Mouse (Mus musculus) liver (tissue): Measurements from ENCODE around the gene Dnajc5.
A peak's percentile ranks its signal among the peaks of the same experiment; 100 is the strongest.

Experiments used
- DNase-seq: peaks from one replicate; pipeline ENCODE4 v3.0.0-alpha.2; 2020; ENCODE audit warnings: mixed read lengths

The Dnajc5 gene

GRCm38 (mm10) chr2:181590471-181590870, 70.2 kb downstream of the Dnajc5 start:
- no peak for DNase-seq

- DNase-seq: peak; percentile 45
Observed at GRCm38 (mm10) chr2:181591528-181592085, 71.3 kb downstream of the Dnajc5 start, which contains the start of gene Prpf6. TSS of gene Prpf6 (plus strand) at chr2:181591868.

- DNase-seq: peak; percentile 74
Observed at GRCm38 (mm10) chr2:181592231-181593041, 72.2 kb downstream of the Dnajc5 start, which contains the start of gene Zfp512b. TSS of gene Zfp512b (minus strand) at chr2:181592803.

DNA sequence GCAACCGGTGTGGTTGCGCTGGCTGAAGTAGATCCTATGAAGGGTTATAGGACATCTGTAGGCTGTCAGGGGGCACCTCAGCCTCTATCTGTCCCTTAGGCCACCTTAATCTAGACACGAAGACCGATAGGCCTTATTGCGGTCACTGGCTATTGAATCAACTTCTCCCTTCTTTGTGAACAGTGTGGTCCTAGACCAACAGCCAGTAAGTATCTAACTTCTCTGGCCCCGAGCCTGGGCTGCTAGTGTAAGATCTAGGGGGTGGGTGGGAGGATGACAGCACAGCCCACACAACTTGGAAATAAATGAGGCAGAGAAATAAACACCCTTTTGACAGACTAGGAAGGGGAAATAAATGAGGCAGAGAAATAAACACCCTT, 72.7 kb downstream of the Dnajc5 start:
- DNase-seq: no peak

GRCm38 (mm10) chr2:181593937-181594336, 73.7 kb downstream of the Dnajc5 start:
- no peak for DNase-seq

GRCm38 (mm10) chr2:181594946-181595696, 74.8 kb downstream of the Dnajc5 start:
- no peak for DNase-seq

DNA sequence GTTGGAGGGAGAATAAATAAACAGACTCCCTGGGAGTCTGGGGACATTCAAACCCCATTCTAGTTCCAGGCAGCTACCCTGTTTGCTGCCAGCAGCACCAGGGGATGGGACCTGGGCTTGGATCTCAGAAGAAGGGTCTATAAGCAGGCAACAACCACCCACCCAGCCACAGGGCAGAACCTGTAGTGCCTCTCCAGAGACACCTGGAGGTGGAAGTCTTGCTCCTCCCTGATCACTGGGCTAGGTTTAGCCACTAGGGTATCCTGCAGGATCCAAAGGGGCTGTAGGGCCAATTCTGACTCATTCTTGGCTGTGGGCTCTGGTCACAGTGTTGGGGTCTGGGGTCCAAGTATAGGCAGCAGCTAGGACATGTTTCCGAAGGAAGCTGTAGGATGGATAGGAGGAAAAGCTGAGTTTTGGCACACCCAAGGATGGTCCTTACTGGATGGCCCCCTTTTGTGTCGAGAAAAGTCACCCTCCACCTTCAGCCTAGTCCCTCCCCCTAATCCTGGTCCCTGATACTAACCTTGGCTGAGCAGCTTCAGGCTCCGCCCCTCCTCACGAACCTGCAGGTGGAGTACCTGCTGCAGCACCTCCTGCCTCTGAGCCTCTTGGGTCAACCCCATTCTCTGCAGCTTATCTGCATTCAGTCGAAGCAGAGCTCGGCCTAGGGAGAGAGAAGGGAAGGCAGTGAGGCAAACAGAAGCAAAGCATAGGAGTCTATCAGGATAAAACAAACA, 76.1 kb downstream of the Dnajc5 start:
- no peak for DNase-seq

DNA sequence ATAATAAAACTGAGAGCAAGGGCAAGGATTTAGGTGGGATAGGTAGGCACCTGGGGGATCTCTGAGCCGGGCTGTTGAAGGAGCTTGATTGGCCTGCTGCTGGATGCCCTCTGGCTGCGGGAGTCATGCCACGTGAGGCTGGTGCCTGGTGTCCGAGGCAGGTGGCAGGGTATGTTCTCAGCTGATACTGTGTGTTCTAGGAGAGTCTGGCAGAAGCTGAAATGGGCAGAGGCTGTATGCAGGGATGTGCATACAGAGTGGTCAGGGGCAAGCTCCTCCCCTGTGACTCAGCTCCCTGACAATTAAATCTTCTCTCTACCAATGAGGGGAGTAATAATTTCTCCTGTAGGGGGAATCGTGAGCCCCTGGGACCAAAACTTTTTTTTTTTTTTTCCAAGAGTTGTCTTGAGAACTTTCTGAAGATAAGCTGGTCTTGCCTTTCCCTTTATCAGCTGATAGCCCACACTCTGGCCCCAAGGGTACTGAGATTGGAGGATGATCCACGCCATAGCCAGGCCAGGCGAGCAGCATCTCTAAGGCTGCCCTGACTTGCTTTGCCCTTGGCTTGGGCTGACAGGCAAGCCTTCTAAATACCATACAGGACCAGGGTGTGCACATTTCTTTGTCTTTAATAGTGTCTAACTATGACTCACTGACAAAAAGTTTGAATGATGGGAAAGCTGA, 77.2 kb downstream of the Dnajc5 start:
- DNase-seq: no peak

DNA sequence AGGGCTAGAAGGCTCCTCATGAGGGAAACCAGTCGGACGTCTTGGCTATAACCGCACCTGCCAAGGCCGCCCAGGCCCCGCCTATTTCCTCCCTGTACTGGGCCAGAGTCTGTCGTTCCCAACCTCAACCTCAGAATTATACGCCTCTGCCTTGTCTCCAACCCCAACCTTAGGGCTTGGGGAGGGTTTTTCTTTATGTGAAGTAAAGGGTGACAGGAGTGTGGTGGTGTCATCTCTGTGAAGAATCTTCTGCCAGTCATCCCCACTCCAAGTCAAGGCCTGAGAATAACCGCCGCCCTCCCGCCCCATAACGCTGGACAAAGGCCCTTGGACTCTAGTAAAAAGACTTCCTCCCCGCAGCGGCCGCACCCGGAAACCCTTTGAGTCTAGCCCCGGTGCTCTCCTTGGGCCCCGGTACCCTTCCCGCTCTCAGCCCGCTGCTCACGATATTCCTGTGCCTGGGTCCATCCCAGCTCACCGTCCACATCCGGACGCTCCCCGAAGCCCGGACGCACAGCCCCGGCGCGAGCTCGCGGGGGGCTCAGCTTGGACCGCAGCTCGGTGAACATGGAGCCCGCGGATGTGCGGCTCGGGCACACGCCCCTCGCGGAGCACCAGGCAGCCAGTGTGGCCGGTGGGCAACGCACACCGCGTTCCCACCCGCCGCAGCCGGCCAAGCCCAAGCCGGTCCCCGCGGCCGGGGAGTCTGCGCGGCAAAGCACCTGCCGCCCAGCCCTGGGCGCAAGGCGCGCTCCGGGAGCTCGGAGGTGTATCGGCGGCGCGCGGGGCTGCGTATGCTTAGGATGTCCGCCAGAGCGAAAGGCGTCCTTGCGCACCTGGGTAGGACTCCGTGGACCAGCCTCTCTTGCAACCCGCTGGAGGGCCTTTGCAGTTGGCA, 78.4 kb downstream of the Dnajc5 start, which contains the start of gene Samd10:
Gene Samd10, minus strand, starts transcription at position 759 of the 898 bp plus-strand sequence.
- DNase-seq: peak; percentile 55

- no peak for DNase-seq
Observed at GRCm38 (mm10) chr2:181600226-181600758, 80.0 kb downstream of the Dnajc5 start.

GRCm38 (mm10) chr2:181600828-181601750, 80.8 kb downstream of the Dnajc5 start:
- peak; percentile 96 for DNase-seq

DNA sequence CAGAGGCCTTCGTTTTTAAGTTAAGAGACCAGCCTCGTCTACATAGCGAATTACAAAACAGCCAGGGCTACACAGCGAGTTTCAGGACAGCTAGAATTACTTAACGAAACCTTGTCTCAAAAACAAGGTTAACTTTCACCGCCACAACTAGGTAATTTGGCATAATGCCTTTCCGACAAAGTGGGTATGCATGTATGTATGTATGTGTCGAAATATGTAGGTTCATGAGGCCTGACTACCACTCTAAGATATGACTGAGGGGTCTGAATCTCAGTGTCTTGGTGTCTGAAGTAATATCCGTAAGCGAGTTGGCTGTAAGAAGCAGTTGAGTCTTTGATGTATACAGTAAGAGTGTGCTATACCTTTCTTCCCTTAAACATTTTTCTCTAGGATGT, 81.5 kb downstream of the Dnajc5 start:
- no peak for DNase-seq

GRCm38 (mm10) chr2:181602367-181602766, 82.1 kb downstream of the Dnajc5 start:
- DNase-seq: no peak
